Mouse (Mus musculus) right cerebral cortex, postnatal 14 days (tissue): ENCODE data around the gene Cd300ld2.
"Not testable (repeated sequence)": the region's sequence is repeated elsewhere in the genome, so short reads cannot be mapped to it uniquely, and the experiment has no call there.

Experiments used
- DNase-seq: peaks from one replicate; pipeline ENCODE4 v3.0.0; 2022

Gene Cd300ld2

GRCm38 (mm10) chr11:115016093-115016492 lies at the start of gene Cd300ld2:
Gene Cd300ld2, minus strand, starts transcription at chr11:115016193.
- not testable (repeated sequence) for DNase-seq

GRCm38 (mm10) chr11:115062077-115062476 lies 46.1 kb upstream of the Cd300ld2 start, which contains the start of gene Cd300e:
Gene Cd300e, minus strand, starts transcription at chr11:115062177.
- DNase-seq, result no peak

GRCm38 (mm10) chr11:115059797-115060196 lies 43.8 kb upstream of the Cd300ld2 start:
- no peak for DNase-seq

- DNase-seq, result no peak
Observed at GRCm38 (mm10) chr11:115058701-115059100, 42.7 kb upstream of the Cd300ld2 start.

GRCm38 (mm10) chr11:115054537-115054936 lies 38.5 kb upstream of the Cd300ld2 start:
- DNase-seq, result no peak

- no peak for DNase-seq
Observed at GRCm38 (mm10) chr11:115052991-115053390, 37.0 kb upstream of the Cd300ld2 start.

- no peak for DNase-seq
Observed at GRCm38 (mm10) chr11:115052206-115052605, 36.2 kb upstream of the Cd300ld2 start.

GRCm38 (mm10) chr11:115049282-115049895 lies 33.4 kb upstream of the Cd300ld2 start:
- DNase-seq, result peak; percentile 17

- no peak for DNase-seq
Observed at GRCm38 (mm10) chr11:115048259-115048658, 32.3 kb upstream of the Cd300ld2 start, which contains the start of gene Cd300ld3. Gene Cd300ld3, minus strand, starts transcription at chr11:115048409.

GRCm38 (mm10) chr11:115037669-115038068 lies 21.7 kb upstream of the Cd300ld2 start, which contains the start of gene Cd300ld5:
Gene Cd300ld5, minus strand, starts transcription at chr11:115037769.
- DNase-seq, result not testable (repeated sequence)

GRCm38 (mm10) chr11:115026912-115027311 lies 10.9 kb upstream of the Cd300ld2 start, which contains the start of gene Cd300ld4:
Gene Cd300ld4, minus strand, starts transcription at chr11:115027012.
- not testable (repeated sequence) for DNase-seq

- no peak for DNase-seq
Observed at GRCm38 (mm10) chr11:115004070-115004469, 11.9 kb downstream of the Cd300ld2 start.

GRCm38 (mm10) chr11:115001474-115002040 lies 14.4 kb downstream of the Cd300ld2 start, which contains the start of gene Cd300c2:
Gene Cd300c2, minus strand, starts transcription at chr11:115001880.
- DNase-seq, result no peak

- DNase-seq, result no peak
Observed at GRCm38 (mm10) chr11:114989793-114990192, 26.2 kb downstream of the Cd300ld2 start, which contains the start of gene Cd300ld. Gene Cd300ld, minus strand, starts transcription at chr11:114989922.

GRCm38 (mm10) chr11:114981866-114982265 lies 34.1 kb downstream of the Cd300ld2 start:
- no peak for DNase-seq

GRCm38 (mm10) chr11:114972726-114973125 lies 43.3 kb downstream of the Cd300ld2 start:
- DNase-seq, result no peak

- DNase-seq, result no peak
Observed at GRCm38 (mm10) chr11:114968752-114969207, 47.2 kb downstream of the Cd300ld2 start, which contains the start of gene Cd300c. Gene Cd300c, minus strand, starts transcription at chr11:114969157.

GRCm38 (mm10) chr11:114965182-114965828 lies 50.7 kb downstream of the Cd300ld2 start:
- DNase-seq, result no peak

- DNase-seq, result no peak
Observed at GRCm38 (mm10) chr11:114960369-114960768, 55.6 kb downstream of the Cd300ld2 start.
